Mouse (Mus musculus): Measurements from ENCODE around the gene Thbs4.

DNA sequence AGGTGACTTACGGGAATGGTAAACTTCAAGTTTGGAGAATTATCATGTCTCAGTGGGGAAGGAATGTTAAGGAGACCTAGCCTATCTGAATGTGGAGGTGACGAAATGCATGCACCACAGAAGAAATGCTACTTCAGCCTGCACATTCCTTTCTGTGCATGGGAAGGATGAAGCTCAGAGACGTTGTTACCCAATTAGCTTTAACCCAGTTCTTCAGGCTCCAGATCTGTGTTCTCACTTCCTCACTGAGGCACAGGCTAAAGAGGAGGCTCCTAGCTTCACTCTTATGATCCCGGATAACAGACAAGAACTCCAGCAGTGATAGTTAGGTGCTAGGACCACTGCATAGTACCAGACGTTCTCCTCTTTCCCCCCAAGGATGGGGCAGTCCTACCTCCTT, 21.7 kb upstream of the Thbs4 start:
- no peak for TF ChIP-seq CTCF (IDR thresholded peaks at IDR 0.05; ENCODE audit: low read depth)
- TF ChIP-seq EP300 (IDR thresholded peaks at IDR 0.05; ENCODE audit: low read depth) = no peak
